Mouse (Mus musculus) spleen, adult 2 months (tissue): ENCODE results near the gene Gm10750. TPM values are rescaled to one million over a fixed set of nuclear protein-coding genes. Genes with fewer than 3 reads are reported as not detected.
"Not testable (repeated sequence)": the region's sequence is repeated elsewhere in the genome, so short reads cannot be mapped to it uniquely, and the experiment has no call there.

Experiments
- DNase-seq, 2 experiments: peaks; one replicate each; pipeline versions ENCODE4 v3.0.0 to v3.0.0-alpha.2; 2012 to 2021; ENCODE audit warnings: low spot score in 2 of 2, low read depth in 1 of 2
- H3K27ac ChIP-seq: fragments of 200-500 bp; 2 replicates; pipeline ENCODE4 v1.5.1; 2012; ENCODE audit warnings: low read length, inconsistent platforms; ENCODE audit not compliant: insufficient read depth
- H3K27me3 ChIP-seq: fragments of 200-500 bp; 2 replicates; pipeline ENCODE4 v1.6.1; 2012; ENCODE audit warnings: mild to moderate bottlenecking, moderate library complexity, low read length, inconsistent platforms; ENCODE audit not compliant: control insufficient read depth, insufficient read depth
- H3K36me3 ChIP-seq: fragments of 200-500 bp; 2 replicates; pipeline ENCODE4 v1.6.1; 2012; ENCODE audit warnings: mild to moderate bottlenecking, low read length, inconsistent platforms; ENCODE audit not compliant: control insufficient read depth, insufficient read depth
- H3K4me1 ChIP-seq: fragments of 200-500 bp; 2 replicates; pipeline ENCODE4 v1.6.1; 2011; ENCODE audit warnings: inconsistent platforms; ENCODE audit not compliant: control insufficient read depth, insufficient read depth, insufficient read length
- H3K4me3 ChIP-seq: fragments of 200-500 bp; 2 replicates; pipeline ENCODE4 v1.5.1; 2011; ENCODE audit warnings: mild to moderate bottlenecking, inconsistent platforms; ENCODE audit not compliant: insufficient read depth, insufficient read length; ENCODE audit errors: extremely low read depth
- CTCF ChIP-seq: fragments of 200-500 bp; IDR thresholded peaks from 2 replicates; pipeline ENCODE4 v1.5.1; 2011; ENCODE audit warnings: mild to moderate bottlenecking, inconsistent platforms; ENCODE audit not compliant: insufficient read depth, insufficient read length, insufficient replicate concordance; ENCODE audit errors: extremely low read depth
- POLR2A ChIP-seq: fragments of 200-500 bp; IDR thresholded peaks from 2 replicates; pipeline ENCODE4 v1.6.1; 2011; ENCODE audit warnings: low read depth, low read length, inconsistent platforms
- WGBS: fragments of 180-500 bp; shearing (Covaris S2); methylation state at CpG from one replicate; pipeline ENCODE4 v1.1.7; 2018; 5-methylcytosine and 5-hydroxymethylcytosine counted together
- polyA plus RNA-seq: library from polyadenylated mRNA; depleted of rRNA; stranded (reverse); fragments of >200 nt; gene quantifications from 2 replicates; pipeline ENCODE4 v1.2.3, GENCODE M21; 2012; rRNA removed

Gene Gm10750
- not detected in 2 replicates for polyA plus RNA-seq

- H3K4me3 ChIP-seq: not testable (repeated sequence)
These were observed at the start of gene Gm10750 for GRCm38 (mm10) chr2:149017137-149017536. Gm10750 (minus strand) TSS chr2:149017237.

GRCm38 (mm10) chr2:149004826-149005225, 12.2 kb downstream of the Gm10750 start:
- H3K4me1 ChIP-seq: no peaks in the 10 kb centered on the region
- no peaks in the 10 kb centered on the region for H3K36me3 ChIP-seq
- H3K27ac ChIP-seq: no peak overlapping the region
- TF ChIP-seq CTCF (no peak), POLR2A (no peak)
- 76% methylated on average over 2 of the region's 2 CpGs for WGBS
- DNase-seq: no peak
- H3K4me3 ChIP-seq: no peak overlapping the region
- H3K27me3 ChIP-seq: no peaks in the 10 kb centered on the region

More at GRCm38 (mm10) chr2:149017137-149017536, at the start of gene Gm10750:
- not testable (repeated sequence) for H3K4me1 ChIP-seq, H3K27ac ChIP-seq, DNase-seq, H3K36me3 ChIP-seq, H3K27me3 ChIP-seq
- 73% methylated on average over 5 of the region's 5 CpGs for WGBS

DNA sequence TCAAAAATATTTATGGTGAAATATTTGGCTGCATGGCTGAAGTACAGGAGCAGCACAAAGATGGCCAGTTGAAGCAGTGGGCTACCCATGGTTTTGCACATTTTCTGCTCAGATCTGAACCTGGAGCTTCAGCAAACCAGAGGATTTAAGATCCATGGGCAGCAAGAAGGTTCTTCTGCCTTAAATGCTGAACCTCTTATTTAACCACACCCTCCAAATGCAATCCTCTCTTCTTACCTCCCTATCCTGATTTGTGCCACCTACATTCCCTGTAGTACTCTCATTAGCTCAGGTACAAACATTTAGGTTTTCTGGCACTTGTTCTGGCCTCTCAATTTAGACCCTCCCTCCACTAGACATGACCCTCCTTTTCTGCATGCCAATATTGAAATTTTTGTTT, 13.9 kb downstream of the Gm10750 start, which contains the start of gene Gm1330:
Gene Gm1330 (minus strand): TSS at position 101 of the 400 bp plus-strand sequence.
- Histone ChIP-seq H3K27me3 (no peaks in the 10 kb centered on the region), H3K36me3 (no peaks in the 10 kb centered on the region), H3K4me1 (no peaks in the 10 kb centered on the region), H3K27ac (no peak within 1 kb of the TSS), H3K4me3 (no peak within 1 kb of the TSS)
- TF ChIP-seq CTCF (no peak), POLR2A (no peak)
- DNase-seq: no peak

DNA sequence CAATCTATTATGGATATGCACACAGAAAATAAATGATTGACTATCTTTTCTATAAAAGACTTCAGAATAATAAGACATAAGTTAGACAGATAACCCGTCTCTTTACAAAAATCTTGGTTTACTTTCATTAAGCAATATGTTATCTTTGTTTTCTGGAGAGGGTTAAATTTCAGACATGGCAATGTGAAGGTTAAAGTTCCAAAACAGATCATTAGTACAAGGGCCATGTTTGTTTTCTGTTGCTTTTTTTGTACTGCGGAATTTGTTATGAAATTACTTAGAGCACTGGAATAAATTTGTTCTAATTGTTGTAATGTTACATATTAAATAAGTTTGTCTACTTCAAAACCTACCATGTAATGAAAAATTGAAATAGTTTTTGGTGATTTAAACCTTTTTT, 21.9 kb downstream of the Gm10750 start:
- Histone ChIP-seq H3K27me3 (no peaks in the 10 kb centered on the region), H3K4me1 (no peaks in the 10 kb centered on the region), H3K4me3 (no peak overlapping the region), H3K36me3 (no peaks in the 10 kb centered on the region), H3K27ac (no peak overlapping the region)
- no peak for DNase-seq
- TF ChIP-seq CTCF (no peak), POLR2A (no peak)
- WGBS: 87% methylated on average over 2 of the region's 2 CpGs

Other genes with a start within 250 kb of the Gm10750 start
- gene Cst11, start 245.7 kb downstream of the Gm10750 start, polyA plus RNA-seq: not detected in 2 replicates
- gene 8030411F24Rik, start 235.2 kb downstream of the Gm10750 start, polyA plus RNA-seq: not detected in 2 replicates
- not detected in 2 replicates for gene Cst12, start 227.9 kb downstream of the Gm10750 start, polyA plus RNA-seq
- gene Cst8, start 218.5 kb downstream of the Gm10750 start, polyA plus RNA-seq: not detected in 2 replicates
- not detected in 2 replicates for gene Cst13, start 197.2 kb downstream of the Gm10750 start, polyA plus RNA-seq
- not detected in 2 replicates for gene Cst9, start 182.1 kb downstream of the Gm10750 start, polyA plus RNA-seq
- gene 9230104L09Rik, start 152.2 kb downstream of the Gm10750 start, polyA plus RNA-seq: not detected in 2 replicates
- 742 and 822 TPM in 2 replicates for gene Cst3, start 141.5 kb downstream of the Gm10750 start, polyA plus RNA-seq
- not detected in 2 replicates for gene Gm1330, start 14.0 kb downstream of the Gm10750 start, polyA plus RNA-seq